Mouse (Mus musculus): ENCODE data around the gene Aldh4a1. TPM values are rescaled to one million over a fixed set of nuclear protein-coding genes. Genes with fewer than 3 reads are reported as not detected.

Aldh4a1 gene
- polyA plus RNA-seq, 1 experiment: 22.8 TPM

- no peak overlapping the region for H3K27ac ChIP-seq (ENCODE audit: insufficient read depth, low read length)
- TF ChIP-seq POLR2A (IDR thresholded peaks at IDR 0.05; ENCODE audit: extremely low read depth, insufficient read depth, low read length): no peak
- TF ChIP-seq CTCF (IDR thresholded peaks at IDR 0.05; ENCODE audit: extremely low read depth, insufficient read depth, low read length): no peak
- H3K4me1 ChIP-seq (ENCODE audit: control insufficient read depth, insufficient read depth, low read length): no peaks in the 10 kb centered on the region
- H3K4me3 ChIP-seq (ENCODE audit: insufficient read depth, low read length): no peak overlapping the region
These were observed 8.5 kb downstream of the Aldh4a1 start for GRCm38 (mm10) chr4:139631141-139631540.

DNA sequence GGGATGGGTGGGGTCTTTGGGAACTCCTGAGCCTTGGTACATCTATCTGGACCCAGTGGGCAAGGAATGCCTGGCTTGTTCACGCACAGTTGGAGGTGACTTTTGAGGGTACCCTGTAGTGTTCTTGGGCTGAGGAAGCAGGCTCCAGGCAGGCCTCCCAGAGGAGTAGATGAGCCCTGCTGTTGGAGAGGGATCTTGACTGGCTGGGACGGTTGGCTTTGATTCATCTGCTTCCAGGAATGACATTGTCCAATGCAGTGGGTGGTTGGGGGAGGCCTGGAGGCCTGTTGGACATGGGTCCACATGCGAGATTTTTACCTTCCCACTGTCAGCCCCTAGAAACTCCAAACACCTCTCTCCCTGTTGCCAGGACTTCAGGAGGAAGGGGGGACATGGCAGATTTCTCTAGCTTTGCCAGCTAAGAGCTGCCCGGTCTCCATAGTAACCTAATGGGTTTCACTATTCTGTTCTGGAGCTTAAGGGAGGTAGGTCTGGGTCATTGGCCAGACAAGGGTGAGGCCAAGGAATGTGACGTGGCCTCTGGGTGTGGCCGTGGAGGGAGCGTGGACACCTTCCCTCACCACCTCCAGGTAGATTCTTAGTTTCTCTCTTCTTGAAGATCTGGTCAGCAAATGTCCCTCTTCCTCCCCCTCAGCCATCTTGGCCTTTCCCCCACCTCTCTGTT lies 9.0 kb downstream of the Aldh4a1 start:
- Histone ChIP-seq H3K4me1 (ENCODE audit: control insufficient read depth, insufficient read depth, low read length) (no peaks in the 10 kb centered on the region), H3K4me3 (ENCODE audit: insufficient read depth, low read length) (no peak overlapping the region), H3K27ac (ENCODE audit: insufficient read depth, low read length) (no peak overlapping the region)
- TF ChIP-seq CTCF (IDR thresholded peaks at IDR 0.05; ENCODE audit: extremely low read depth, insufficient read depth, low read length) (no peak), POLR2A (IDR thresholded peaks at IDR 0.05; ENCODE audit: extremely low read depth, insufficient read depth, low read length) (no peak)

GRCm38 (mm10) chr4:139632254-139632580 lies 9.6 kb downstream of the Aldh4a1 start:
- H3K27ac ChIP-seq (ENCODE audit: insufficient read depth, low read length): no peak overlapping the region
- no peak overlapping the region for H3K4me3 ChIP-seq (ENCODE audit: insufficient read depth, low read length)
- H3K4me1 ChIP-seq (ENCODE audit: control insufficient read depth, insufficient read depth, low read length): no peaks in the 10 kb centered on the region
- TF ChIP-seq POLR2A (IDR thresholded peaks at IDR 0.05; ENCODE audit: extremely low read depth, insufficient read depth, low read length): no peak
- no peak for TF ChIP-seq CTCF (IDR thresholded peaks at IDR 0.05; ENCODE audit: extremely low read depth, insufficient read depth, low read length)

- Histone ChIP-seq H3K4me1 (ENCODE audit: control insufficient read depth, insufficient read depth, low read length) (no peaks in the 10 kb centered on the region), H3K4me3 (ENCODE audit: insufficient read depth, low read length) (no peak overlapping the region), H3K27ac (ENCODE audit: insufficient read depth, low read length) (no peak overlapping the region)
- TF ChIP-seq CTCF (IDR thresholded peaks at IDR 0.05; ENCODE audit: extremely low read depth, insufficient read depth, low read length) (peak; percentile 97), POLR2A (IDR thresholded peaks at IDR 0.05; ENCODE audit: extremely low read depth, insufficient read depth, low read length) (no peak)
These were observed 13.7 kb downstream of the Aldh4a1 start for GRCm38 (mm10) chr4:139636373-139636772.

GRCm38 (mm10) chr4:139637847-139638246 lies 15.2 kb downstream of the Aldh4a1 start:
- Histone ChIP-seq H3K4me1 (ENCODE audit: control insufficient read depth, insufficient read depth, low read length) (no peaks in the 10 kb centered on the region), H3K4me3 (ENCODE audit: insufficient read depth, low read length) (no peak overlapping the region), H3K27ac (ENCODE audit: insufficient read depth, low read length) (no peak overlapping the region)
- TF ChIP-seq CTCF (IDR thresholded peaks at IDR 0.05; ENCODE audit: extremely low read depth, insufficient read depth, low read length) (no peak), POLR2A (IDR thresholded peaks at IDR 0.05; ENCODE audit: extremely low read depth, insufficient read depth, low read length) (no peak)

DNA sequence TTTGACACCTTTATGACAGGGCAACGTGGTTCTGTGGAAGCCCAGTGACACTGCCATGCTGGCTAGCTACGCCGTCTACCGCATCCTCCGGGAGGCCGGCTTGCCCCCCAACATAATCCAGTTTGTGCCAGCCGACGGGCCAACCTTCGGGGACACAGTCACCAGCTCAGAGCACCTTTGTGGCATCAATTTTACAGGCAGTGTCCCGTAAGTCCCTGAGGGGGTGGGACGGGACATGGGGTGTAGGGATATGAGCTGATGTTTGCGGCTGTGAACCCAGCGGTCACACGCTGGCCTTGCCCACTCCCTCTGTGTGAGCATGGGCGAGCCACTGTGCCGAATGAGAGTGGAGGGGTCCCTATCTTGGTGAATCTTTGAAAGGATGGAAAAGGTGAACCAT lies 15.7 kb downstream of the Aldh4a1 start:
- Histone ChIP-seq H3K4me1 (ENCODE audit: control insufficient read depth, insufficient read depth, low read length) (no peaks in the 10 kb centered on the region), H3K4me3 (ENCODE audit: insufficient read depth, low read length) (no peak overlapping the region), H3K27ac (ENCODE audit: insufficient read depth, low read length) (no peak overlapping the region)
- TF ChIP-seq CTCF (IDR thresholded peaks at IDR 0.05; ENCODE audit: extremely low read depth, insufficient read depth, low read length) (no peak), POLR2A (IDR thresholded peaks at IDR 0.05; ENCODE audit: extremely low read depth, insufficient read depth, low read length) (no peak)

GRCm38 (mm10) chr4:139639801-139640200 lies 17.1 kb downstream of the Aldh4a1 start:
- Histone ChIP-seq H3K4me3 (ENCODE audit: insufficient read depth, low read length) (no peak overlapping the region), H3K27ac (ENCODE audit: insufficient read depth, low read length) (no peak overlapping the region), H3K4me1 (ENCODE audit: control insufficient read depth, insufficient read depth, low read length) (no peaks in the 10 kb centered on the region)
- no peak for TF ChIP-seq POLR2A (IDR thresholded peaks at IDR 0.05; ENCODE audit: extremely low read depth, insufficient read depth, low read length)
- no peak for TF ChIP-seq CTCF (IDR thresholded peaks at IDR 0.05; ENCODE audit: extremely low read depth, insufficient read depth, low read length)

GRCm38 (mm10) chr4:139640333-139640732 lies 17.7 kb downstream of the Aldh4a1 start:
- Histone ChIP-seq H3K4me3 (ENCODE audit: insufficient read depth, low read length) (no peak overlapping the region), H3K27ac (ENCODE audit: insufficient read depth, low read length) (no peak overlapping the region), H3K4me1 (ENCODE audit: control insufficient read depth, insufficient read depth, low read length) (no peaks in the 10 kb centered on the region)
- TF ChIP-seq CTCF (IDR thresholded peaks at IDR 0.05; ENCODE audit: extremely low read depth, insufficient read depth, low read length) (no peak), POLR2A (IDR thresholded peaks at IDR 0.05; ENCODE audit: extremely low read depth, insufficient read depth, low read length) (no peak)

DNA sequence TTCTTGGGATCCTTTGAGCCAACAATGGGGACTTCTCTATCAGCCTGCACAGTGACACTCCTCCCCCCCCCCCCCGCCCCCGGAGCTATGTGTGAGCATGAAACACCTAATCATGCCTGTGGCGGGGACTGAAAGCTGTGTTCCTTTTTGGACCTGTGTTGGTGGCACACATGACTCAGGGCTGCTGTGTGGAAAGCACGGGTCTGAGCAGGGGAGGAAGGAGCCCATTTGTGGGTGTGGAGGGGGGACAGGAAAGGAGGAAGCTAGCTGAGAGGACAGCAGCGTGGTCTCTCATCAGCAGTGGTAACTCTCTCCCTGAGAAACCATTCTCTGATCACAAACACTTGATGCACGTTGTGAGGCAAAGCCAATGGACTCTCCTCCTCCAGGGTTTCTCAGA lies 18.1 kb downstream of the Aldh4a1 start:
- H3K4me1 ChIP-seq (ENCODE audit: control insufficient read depth, insufficient read depth, low read length): no peaks in the 10 kb centered on the region
- H3K4me3 ChIP-seq (ENCODE audit: insufficient read depth, low read length): no peak overlapping the region
- no peak overlapping the region for H3K27ac ChIP-seq (ENCODE audit: insufficient read depth, low read length)
- TF ChIP-seq CTCF (IDR thresholded peaks at IDR 0.05; ENCODE audit: extremely low read depth, insufficient read depth, low read length) (no peak), POLR2A (IDR thresholded peaks at IDR 0.05; ENCODE audit: extremely low read depth, insufficient read depth, low read length) (no peak)

DNA sequence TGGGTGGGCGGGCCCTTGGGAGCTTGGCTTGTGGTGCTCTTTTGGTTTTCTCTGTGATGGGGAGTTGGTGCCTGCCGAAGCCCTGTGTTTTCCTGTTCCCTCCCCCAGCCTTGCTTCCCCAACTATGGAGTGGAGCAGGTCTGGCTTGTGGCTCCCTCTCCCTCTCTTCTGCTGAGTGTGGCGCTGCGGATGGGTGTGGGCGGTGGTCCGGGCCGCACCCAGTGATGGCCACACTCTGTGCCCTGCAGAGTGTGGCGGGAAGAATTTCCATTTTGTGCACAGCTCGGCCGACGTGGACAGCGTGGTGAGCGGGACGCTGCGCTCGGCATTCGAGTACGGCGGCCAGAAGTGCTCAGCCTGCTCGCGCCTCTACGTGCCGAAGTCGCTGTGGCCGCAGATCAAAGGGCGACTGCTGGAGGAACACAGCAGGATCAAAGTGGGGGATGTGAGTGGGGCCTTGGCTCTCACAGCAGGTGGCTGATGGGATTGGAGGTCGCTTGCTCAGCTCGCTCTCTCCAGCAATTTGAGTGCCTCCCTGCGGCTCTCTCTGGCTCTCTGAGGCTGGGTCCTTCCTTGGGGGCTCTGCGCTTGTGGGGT lies 19.3 kb downstream of the Aldh4a1 start:
- Histone ChIP-seq H3K4me1 (ENCODE audit: control insufficient read depth, insufficient read depth, low read length) (no peaks in the 10 kb centered on the region), H3K27ac (ENCODE audit: insufficient read depth, low read length) (no peak overlapping the region), H3K4me3 (ENCODE audit: insufficient read depth, low read length) (no peak overlapping the region)
- TF ChIP-seq POLR2A (IDR thresholded peaks at IDR 0.05; ENCODE audit: extremely low read depth, insufficient read depth, low read length) (no peak), CTCF (IDR thresholded peaks at IDR 0.05; ENCODE audit: extremely low read depth, insufficient read depth, low read length) (no peak)
